Mouse (Mus musculus) embryonic facial prominence, embryonic 13.5 days (tissue): ENCODE results near the gene Gm20604. TPM values are rescaled to one million over a fixed set of nuclear protein-coding genes. Genes with fewer than 3 reads are reported as not detected.

Experiments used
- ATAC-seq: fragments of 200-750 bp; cut with Nextera tagmentation; 2 replicates; pipeline ENCODE4 v1.8.0; 2017; ENCODE audit warnings: low read depth; ENCODE audit not compliant: insufficient number of reproducible peaks, insufficient read depth, low FRiP score, low TSS enrichment
- H3K27ac ChIP-seq: fragments of 300-500 bp; sonication (generic); 2 replicates; pipeline ENCODE4 v1.5.1; 2015; ENCODE audit warnings: moderate library complexity, mild to moderate bottlenecking, inconsistent platforms
- H3K27me3 ChIP-seq: fragments of 300-500 bp; sonication (generic); 2 replicates; pipeline ENCODE4 v1.6.1; 2015; ENCODE audit warnings: mild to moderate bottlenecking, inconsistent platforms
- H3K36me3 ChIP-seq: fragments of 300-500 bp; sonication (generic); 2 replicates; pipeline ENCODE4 v1.6.1; 2015; ENCODE audit warnings: mild to moderate bottlenecking, inconsistent platforms
- H3K4me1 ChIP-seq: fragments of 300-500 bp; sonication (generic); 2 replicates; pipeline ENCODE4 v1.6.1; 2015; ENCODE audit warnings: inconsistent platforms
- H3K4me2 ChIP-seq: fragments of 300-500 bp; sonication (generic); 2 replicates; pipeline ENCODE4 v1.6.1; 2015; ENCODE audit warnings: moderate library complexity, mild to moderate bottlenecking, inconsistent platforms
- H3K4me3 ChIP-seq: fragments of 300-500 bp; sonication (generic); 2 replicates; pipeline ENCODE4 v1.5.1; 2015; ENCODE audit warnings: mild to moderate bottlenecking, inconsistent platforms
- H3K9ac ChIP-seq: fragments of 300-500 bp; sonication (generic); 2 replicates; pipeline ENCODE4 v1.6.1; 2015; ENCODE audit warnings: mild to moderate bottlenecking, inconsistent platforms
- H3K9me3 ChIP-seq: fragments of 300-500 bp; sonication (generic); 2 replicates; pipeline ENCODE4 v1.6.1; 2016; ENCODE audit warnings: inconsistent platforms
- WGBS: fragments of 180-500 bp; shearing (Covaris S2); methylation state at CpG from one replicate; pipeline ENCODE4 v1.1.7; 2015; ENCODE audit warnings: mixed read lengths; 5-methylcytosine and 5-hydroxymethylcytosine counted together
- polyA plus RNA-seq: library from polyadenylated mRNA; unstranded; fragments of >200 nt; fragmentation: Nextera tagmentation; extraction: Ambion mirVana; gene quantifications from 2 replicates; pipeline ENCODE4 v1.2.1, GENCODE M21; 2015

Gene Gm20604
- polyA plus RNA-seq: 28.5 and 29.5 TPM in 2 replicates

DNA sequence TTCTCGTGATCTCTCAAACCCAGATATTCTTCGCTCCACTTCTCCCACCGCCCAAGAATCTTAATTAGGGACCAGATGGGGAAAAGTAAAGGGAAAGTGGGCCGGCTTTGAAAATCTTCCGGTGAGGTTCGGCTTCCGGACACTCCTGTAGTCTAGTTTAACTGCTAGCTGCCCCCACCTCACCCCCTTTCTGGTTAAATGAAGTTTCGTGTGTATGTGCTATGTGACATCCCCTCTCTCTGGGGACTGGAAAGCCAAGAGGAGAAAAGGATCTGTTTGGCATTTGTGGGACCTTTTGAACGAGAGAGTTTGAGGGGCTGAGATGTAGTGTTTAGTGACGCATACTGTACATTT lies at the start of gene Gm20604:
Gm20604 (minus strand) TSS at position 270 of the 354 bp plus-strand sequence.
- Histone ChIP-seq H3K27ac (peak within 1 kb of the TSS; percentile 87), H3K36me3 (peaks cover 3% of the 10 kb centered on the region), H3K4me3 (peak within 1 kb of the TSS; percentile 93), H3K9ac (peak within 1 kb of the TSS; percentile 87), H3K27me3 (no peaks in the 10 kb centered on the region), H3K4me1 (peaks cover 23% of the 10 kb centered on the region), H3K9me3 (no peaks in the 10 kb centered on the region), H3K4me2 (peak within 1 kb of the TSS; percentile 86)
- WGBS: under 1% methylated on average over 10 of the region's 10 CpGs
- no peak for ATAC-seq

DNA sequence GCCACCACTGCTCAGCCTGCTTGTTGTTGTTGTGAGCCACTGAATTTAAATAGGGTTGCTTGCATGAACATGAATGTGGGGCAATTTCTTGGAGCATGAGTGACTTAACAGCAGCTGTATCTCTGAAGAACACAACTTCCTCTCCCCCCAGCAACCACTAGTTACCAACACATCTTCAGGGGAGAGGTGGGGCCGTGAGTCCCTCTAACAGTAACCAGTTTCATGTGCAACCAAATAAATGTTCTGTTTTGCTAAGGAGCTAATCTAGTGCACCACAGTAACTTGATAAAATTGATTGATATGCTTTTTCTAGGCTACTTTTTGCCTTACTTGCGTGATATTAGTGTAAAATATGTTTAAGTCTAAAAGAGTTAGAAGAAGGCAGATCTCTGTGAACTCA lies 41.1 kb upstream of the Gm20604 start:
- no peak overlapping the region for H3K4me3 ChIP-seq
- H3K4me2 ChIP-seq: no peak overlapping the region
- H3K27ac ChIP-seq: no peak overlapping the region
- peaks cover 31% of the 10 kb centered on the region for H3K36me3 ChIP-seq
- ATAC-seq: no peak
- H3K4me1 ChIP-seq: no peaks in the 10 kb centered on the region
- WGBS: 84% methylated on average over 2 of the region's 2 CpGs
- H3K9me3 ChIP-seq: no peaks in the 10 kb centered on the region
- H3K9ac ChIP-seq: no peak overlapping the region
- H3K27me3 ChIP-seq: no peaks in the 10 kb centered on the region

DNA sequence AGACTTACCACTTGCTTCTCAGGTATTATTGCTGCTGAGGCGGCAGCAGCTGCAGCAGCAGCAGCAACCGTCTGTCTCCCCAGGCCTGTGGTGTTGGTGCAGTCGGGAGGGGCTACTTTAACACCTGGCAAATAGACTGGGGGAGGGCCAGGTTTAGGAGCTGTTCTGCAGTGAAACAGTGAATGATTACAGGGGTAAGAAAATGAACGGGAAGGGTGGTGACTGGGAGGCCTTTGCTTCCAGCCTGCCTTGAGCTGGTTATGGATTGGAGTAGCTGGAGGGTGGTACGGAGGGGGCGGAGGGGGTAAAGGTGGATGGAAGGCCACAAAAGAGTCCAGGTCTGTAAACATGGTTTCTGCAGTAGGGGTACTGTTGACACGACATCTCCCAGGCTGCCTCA lies 29.5 kb upstream of the Gm20604 start:
- no peak for ATAC-seq
- WGBS: 91% methylated on average over 7 of the region's 7 CpGs
- no peaks in the 10 kb centered on the region for H3K4me1 ChIP-seq

DNA sequence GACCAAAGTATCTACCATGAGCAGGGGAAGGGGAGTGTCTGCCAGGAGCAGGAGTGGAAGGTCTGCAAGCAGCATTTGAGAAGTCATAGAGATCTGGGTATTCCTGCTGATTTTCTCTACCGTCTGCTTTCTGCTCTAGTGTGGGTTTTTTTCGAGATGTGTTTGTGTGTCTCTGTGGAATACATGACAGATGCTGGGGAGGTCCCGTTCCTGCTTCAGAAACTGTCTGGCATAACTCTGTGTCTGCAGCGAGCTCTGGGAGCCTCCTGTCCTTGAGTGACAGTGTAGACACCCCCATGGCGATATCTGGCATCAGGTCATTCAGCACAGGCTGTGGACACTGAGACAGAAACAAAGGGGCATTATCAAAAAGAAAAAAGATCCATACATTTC lies 27.1 kb upstream of the Gm20604 start:
- 76% methylated on average over 5 of the region's 5 CpGs for WGBS
- H3K36me3 ChIP-seq: peaks cover 70% of the 10 kb centered on the region
- no peak overlapping the region for H3K4me3 ChIP-seq
- no peaks in the 10 kb centered on the region for H3K9me3 ChIP-seq
- H3K4me2 ChIP-seq: no peak overlapping the region
- no peaks in the 10 kb centered on the region for H3K4me1 ChIP-seq
- H3K27ac ChIP-seq: no peak overlapping the region
- no peak for ATAC-seq
- no peak overlapping the region for H3K9ac ChIP-seq
- no peaks in the 10 kb centered on the region for H3K27me3 ChIP-seq

More for the DNA sequence above, 29.5 kb upstream of the Gm20604 start:
- Histone ChIP-seq H3K9me3 (no peaks in the 10 kb centered on the region), H3K27ac (no peak overlapping the region), H3K36me3 (peaks cover 84% of the 10 kb centered on the region), H3K9ac (no peak overlapping the region), H3K4me2 (no peak overlapping the region), H3K4me3 (no peak overlapping the region), H3K27me3 (no peaks in the 10 kb centered on the region)

DNA sequence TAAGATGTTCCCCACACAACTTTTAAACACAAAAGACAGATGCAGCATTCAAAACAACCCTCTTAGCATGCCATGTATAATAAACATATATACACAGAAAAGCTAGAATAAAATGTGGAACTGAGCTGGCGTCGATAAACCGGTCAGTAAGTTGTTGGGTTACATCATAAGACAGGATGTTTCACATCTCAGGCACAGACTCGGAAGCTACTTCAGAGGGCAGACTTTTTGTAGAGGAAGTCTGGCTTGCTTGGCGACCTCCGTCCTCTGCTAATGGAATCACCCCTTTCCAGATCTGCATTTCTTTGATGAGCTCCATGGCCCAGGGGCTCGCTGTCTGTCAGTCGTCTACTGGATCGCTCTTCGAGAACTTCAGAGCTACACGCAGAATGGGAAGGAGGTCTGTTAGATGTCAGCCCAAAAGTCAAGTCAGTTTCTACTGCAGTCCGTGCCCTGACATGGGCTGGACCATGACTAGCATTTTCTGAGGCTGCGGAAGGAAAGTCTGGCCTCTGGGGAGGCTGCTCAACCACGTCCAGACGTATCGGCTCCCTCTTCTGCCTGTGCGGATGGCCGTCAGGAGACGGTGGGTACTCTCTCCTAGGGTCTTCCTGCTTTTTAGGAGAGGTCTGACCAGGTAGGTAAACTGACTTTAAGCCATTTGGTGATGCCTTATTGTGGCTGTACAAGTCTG lies 26.6 kb upstream of the Gm20604 start:
- Histone ChIP-seq H3K36me3 (peaks cover 64% of the 10 kb centered on the region), H3K9ac (no peak overlapping the region), H3K4me2 (no peak overlapping the region), H3K4me1 (no peaks in the 10 kb centered on the region), H3K4me3 (no peak overlapping the region), H3K27ac (no peak overlapping the region), H3K9me3 (no peaks in the 10 kb centered on the region), H3K27me3 (no peaks in the 10 kb centered on the region)
- ATAC-seq: no peak
- WGBS: 80% methylated on average over 19 of the region's 19 CpGs

DNA sequence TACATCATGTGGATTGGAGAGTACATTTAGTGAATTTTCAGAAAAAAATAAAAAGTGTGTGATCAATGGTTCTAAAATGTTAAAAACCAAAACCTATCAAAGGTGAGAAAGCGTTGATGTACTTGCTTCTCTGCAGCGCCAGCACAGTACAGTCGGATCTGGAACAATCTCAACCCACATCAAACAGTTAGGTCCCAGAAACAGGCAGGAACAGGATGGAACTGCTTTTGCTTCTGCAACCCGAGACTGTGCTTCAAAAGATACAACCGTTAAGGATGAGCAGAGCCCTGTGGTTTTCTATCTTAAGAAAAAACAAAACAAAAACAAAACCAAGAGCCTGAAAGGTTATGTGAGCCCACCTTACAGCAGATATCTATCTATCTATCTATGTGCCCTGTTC lies 24.4 kb upstream of the Gm20604 start:
- H3K27me3 ChIP-seq: no peaks in the 10 kb centered on the region
- no peaks in the 10 kb centered on the region for H3K9me3 ChIP-seq
- H3K9ac ChIP-seq: no peak overlapping the region
- H3K4me2 ChIP-seq: no peak overlapping the region
- H3K36me3 ChIP-seq: peaks cover 51% of the 10 kb centered on the region
- WGBS: 80% methylated on average over 5 of the region's 5 CpGs
- no peak overlapping the region for H3K4me3 ChIP-seq
- no peak overlapping the region for H3K27ac ChIP-seq
- H3K4me1 ChIP-seq: no peaks in the 10 kb centered on the region
- ATAC-seq: no peak

DNA sequence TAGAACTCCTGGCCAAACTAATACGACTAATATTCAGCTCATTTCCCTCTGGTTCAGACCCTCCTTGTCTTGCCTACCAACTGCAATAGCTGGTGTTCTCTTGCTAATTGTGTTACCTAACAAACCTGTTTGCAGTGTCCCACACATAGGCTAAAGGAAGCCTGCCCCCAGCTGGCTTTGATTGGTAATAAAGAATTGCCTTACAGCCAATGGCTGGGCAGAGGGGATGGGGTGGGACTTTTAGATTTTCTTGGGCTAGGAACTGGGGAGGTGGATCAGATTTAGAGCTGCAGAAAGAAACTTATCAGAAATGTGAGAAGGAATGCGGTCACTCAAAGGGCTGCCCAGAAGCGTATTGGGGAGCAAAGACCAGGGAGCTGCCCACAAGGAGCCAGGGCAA lies 21.0 kb upstream of the Gm20604 start:
- Histone ChIP-seq H3K9ac (no peak overlapping the region), H3K4me1 (no peaks in the 10 kb centered on the region), H3K36me3 (peaks cover 52% of the 10 kb centered on the region), H3K9me3 (no peaks in the 10 kb centered on the region), H3K27ac (no peak overlapping the region), H3K4me3 (no peak overlapping the region), H3K27me3 (no peaks in the 10 kb centered on the region), H3K4me2 (no peak overlapping the region)
- WGBS: 47% methylated on average over 3 of the region's 3 CpGs
- ATAC-seq: no peak

DNA sequence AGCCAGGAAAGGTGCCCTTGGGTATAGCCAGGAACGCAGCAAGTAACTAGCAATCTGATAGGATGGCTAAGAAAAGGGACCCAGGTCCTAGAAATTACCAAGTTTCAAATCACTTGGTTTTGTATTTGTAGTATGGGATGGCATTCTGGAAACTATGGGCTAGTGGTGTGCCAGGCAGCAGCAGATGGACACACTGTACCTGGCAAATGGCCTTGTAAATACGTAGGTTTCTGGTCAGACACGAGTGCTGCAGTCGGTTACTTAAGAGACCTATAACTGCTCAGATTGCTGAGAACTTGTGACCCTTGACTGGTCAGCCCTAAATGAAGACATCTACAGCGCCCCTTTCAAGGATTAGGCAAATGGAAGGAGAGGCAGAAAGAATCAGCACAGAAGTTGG lies 19.7 kb upstream of the Gm20604 start:
- no peak overlapping the region for H3K9ac ChIP-seq
- no peak overlapping the region for H3K4me3 ChIP-seq
- 85% methylated on average over 5 of the region's 5 CpGs for WGBS
- H3K27me3 ChIP-seq: no peaks in the 10 kb centered on the region
- no peak overlapping the region for H3K27ac ChIP-seq
- H3K36me3 ChIP-seq: peaks cover 50% of the 10 kb centered on the region
- H3K4me1 ChIP-seq: no peaks in the 10 kb centered on the region
- no peaks in the 10 kb centered on the region for H3K9me3 ChIP-seq
- no peak for ATAC-seq
- no peak overlapping the region for H3K4me2 ChIP-seq

DNA sequence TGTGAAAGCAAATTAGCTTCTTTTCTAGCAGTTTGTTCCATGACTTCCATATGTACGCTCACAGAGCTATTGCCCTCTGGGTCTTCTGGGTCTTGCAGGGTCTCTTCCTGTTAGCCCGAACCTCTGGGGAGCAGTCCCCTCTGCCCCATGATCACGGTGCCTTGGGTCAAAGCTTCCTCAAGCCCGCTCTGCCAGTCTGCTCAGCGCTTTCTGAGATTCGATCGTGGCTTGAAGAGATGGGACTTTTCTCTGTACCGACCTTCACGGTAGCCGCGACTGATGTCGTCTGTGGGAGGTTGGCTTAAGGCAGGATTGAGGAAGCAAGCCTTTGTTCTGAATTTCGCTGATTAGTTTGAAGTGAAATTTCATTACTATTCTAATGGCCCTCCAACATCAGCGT lies 17.6 kb upstream of the Gm20604 start:
- peaks cover 63% of the 10 kb centered on the region for H3K36me3 ChIP-seq
- H3K4me1 ChIP-seq: no peaks in the 10 kb centered on the region
- no peak overlapping the region for H3K4me2 ChIP-seq
- no peak overlapping the region for H3K9ac ChIP-seq
- no peak overlapping the region for H3K4me3 ChIP-seq
- no peak for ATAC-seq
- WGBS: 90% methylated on average over 14 of the region's 14 CpGs
- no peaks in the 10 kb centered on the region for H3K27me3 ChIP-seq
- no peak overlapping the region for H3K27ac ChIP-seq
- no peaks in the 10 kb centered on the region for H3K9me3 ChIP-seq

DNA sequence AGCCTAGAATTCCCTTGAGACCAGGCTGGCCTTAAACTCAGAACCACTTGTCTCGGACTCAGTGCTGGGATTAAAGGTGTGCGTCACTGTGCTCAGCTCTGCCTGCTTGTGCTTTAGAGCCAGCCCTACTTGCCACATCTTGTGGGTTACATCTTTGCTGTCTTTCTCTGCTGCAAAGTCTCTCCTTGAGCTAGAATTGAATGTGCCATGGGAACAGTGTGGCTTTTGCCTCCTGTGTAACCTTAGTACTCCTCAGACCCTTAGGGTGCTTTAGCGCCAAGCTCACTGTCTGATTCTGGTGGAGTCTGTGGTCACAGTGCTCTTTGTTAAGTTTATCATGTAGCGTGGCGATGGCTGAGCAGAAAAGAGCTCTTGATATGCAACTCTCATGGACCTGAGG lies 14.2 kb upstream of the Gm20604 start:
- ATAC-seq: no peak
- Histone ChIP-seq H3K27ac (no peak overlapping the region), H3K9ac (no peak overlapping the region), H3K27me3 (no peaks in the 10 kb centered on the region), H3K4me2 (no peak overlapping the region), H3K4me1 (no peaks in the 10 kb centered on the region), H3K36me3 (peaks cover 90% of the 10 kb centered on the region), H3K9me3 (no peaks in the 10 kb centered on the region), H3K4me3 (no peak overlapping the region)
- WGBS: 90% methylated on average over 5 of the region's 5 CpGs

DNA sequence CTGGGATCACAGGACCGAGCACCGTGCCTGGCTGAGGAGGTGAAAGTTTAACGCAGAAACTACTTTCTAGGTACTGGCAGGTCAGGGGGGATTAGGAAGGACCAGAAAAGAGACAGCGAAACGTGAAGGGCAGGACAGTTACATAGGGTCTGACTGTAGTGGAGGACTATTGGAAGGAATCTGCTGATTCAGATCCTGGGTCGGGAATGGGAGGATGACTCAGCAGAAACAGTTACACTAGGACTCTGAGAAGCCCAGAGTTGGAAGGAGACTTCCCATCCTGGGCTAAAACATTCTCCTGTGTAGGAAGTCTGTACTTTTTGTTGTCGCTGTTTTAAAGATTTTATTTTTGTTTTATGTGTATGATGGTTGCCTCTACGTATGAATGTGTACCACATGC lies 13.1 kb upstream of the Gm20604 start:
- 97% methylated on average over 8 of the region's 8 CpGs for WGBS
- Histone ChIP-seq H3K27ac (no peak overlapping the region), H3K4me3 (no peak overlapping the region), H3K9ac (no peak overlapping the region), H3K9me3 (no peaks in the 10 kb centered on the region), H3K4me1 (no peaks in the 10 kb centered on the region), H3K4me2 (no peak overlapping the region), H3K27me3 (no peaks in the 10 kb centered on the region), H3K36me3 (peaks cover 90% of the 10 kb centered on the region)
- no peak for ATAC-seq

DNA sequence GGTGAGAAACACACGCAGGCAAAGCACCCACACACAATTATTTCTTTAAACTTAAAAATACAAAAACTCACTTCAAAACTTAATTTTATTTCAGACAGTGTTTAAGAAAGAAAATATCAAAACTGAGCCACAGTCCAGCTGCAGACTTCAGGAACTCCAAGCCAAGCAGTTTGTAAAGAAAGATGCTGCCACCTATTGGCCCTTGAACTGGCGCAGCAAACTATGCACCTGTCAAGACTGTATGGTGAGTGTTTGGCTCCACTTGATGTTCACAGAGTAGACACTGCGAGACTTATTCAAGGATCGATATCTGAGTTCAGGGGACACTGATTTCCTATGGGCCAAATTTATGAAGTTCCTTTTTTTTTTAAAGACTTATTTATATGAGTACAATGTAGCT lies 10.5 kb upstream of the Gm20604 start:
- Histone ChIP-seq H3K9ac (no peak overlapping the region), H3K4me1 (no peaks in the 10 kb centered on the region), H3K4me3 (no peak overlapping the region), H3K4me2 (no peak overlapping the region), H3K36me3 (peaks cover 88% of the 10 kb centered on the region), H3K27me3 (no peaks in the 10 kb centered on the region), H3K27ac (no peak overlapping the region), H3K9me3 (no peaks in the 10 kb centered on the region)
- ATAC-seq: no peak
- WGBS: 91% methylated on average over 4 of the region's 4 CpGs
